Mouse (Mus musculus): Measurements from ENCODE around the gene Asb15. TPM values are rescaled to one million over a fixed set of nuclear protein-coding genes. Genes with fewer than 3 reads are reported as not detected.

The Asb15 gene
- polyA plus RNA-seq, 1 experiment from 2014 or later: not detected

DNA sequence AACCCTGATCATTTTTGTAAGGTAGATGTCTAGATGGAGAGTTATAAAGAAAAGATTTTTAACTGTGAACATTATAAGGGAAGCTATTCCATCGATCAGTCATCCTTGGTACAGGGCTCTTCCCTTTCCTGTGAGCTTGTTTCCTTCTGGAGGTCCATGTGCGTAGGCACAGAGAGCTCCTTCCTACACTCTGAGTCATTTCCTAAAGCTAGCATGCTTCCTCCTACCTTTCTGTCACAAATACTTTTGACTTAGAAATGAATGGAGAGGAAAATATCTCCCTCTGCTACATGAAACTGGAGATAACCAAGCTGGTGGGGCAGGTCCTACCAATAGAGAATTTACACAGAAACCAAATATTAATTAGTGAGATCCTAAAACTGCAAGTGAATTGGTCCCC, 21.9 kb downstream of the Asb15 start:
- no peak overlapping the region for H3K9ac ChIP-seq (ENCODE audit: low read length)
- H3K4me1 ChIP-seq (replicated peaks; ENCODE audit: control insufficient read depth, insufficient read depth, low read length): 0 out of 2 replicates have a peak, but pooled peaks cover 4% of the 10 kb centered on the region
- H3K36me3 ChIP-seq (ENCODE audit: control insufficient read depth, insufficient read depth, low read length): no peaks in the 10 kb centered on the region
- 80% methylated on average over 2 of the region's 2 CpGs for WGBS
- DNase-seq (ENCODE audit: low spot score) (no peak), ATAC-seq (replicated peaks; ENCODE audit: low FRiP score, low TSS enrichment, low read depth) (no peak)
- no peaks in the 10 kb centered on the region for H3K27me3 ChIP-seq (replicated peaks; ENCODE audit: control insufficient read depth, insufficient read depth, low read length)
- H3K27ac ChIP-seq (ENCODE audit: low read depth): no peak overlapping the region
- no peaks in the 10 kb centered on the region for H3K9me3 ChIP-seq (ENCODE audit: control insufficient read depth, low read length)
- H3K4me2 ChIP-seq (ENCODE audit: low read length): no peak overlapping the region
- no peak overlapping the region for H3K4me3 ChIP-seq (ENCODE audit: low read depth, low read length)

- no peaks in the 10 kb centered on the region for H3K36me3 ChIP-seq (ENCODE audit: control insufficient read depth, insufficient read depth, low read length)
- H3K4me1 ChIP-seq (replicated peaks; ENCODE audit: control insufficient read depth, insufficient read depth, low read length): 0 out of 2 replicates have a peak, but pooled peaks cover 4% of the 10 kb centered on the region
- H3K4me3 ChIP-seq (ENCODE audit: low read depth, low read length): no peak overlapping the region
- H3K27me3 ChIP-seq (replicated peaks; ENCODE audit: control insufficient read depth, insufficient read depth, low read length): no peaks in the 10 kb centered on the region
- no peak for DNase-seq (ENCODE audit: low spot score)
- H3K9me3 ChIP-seq (ENCODE audit: control insufficient read depth, low read length): no peaks in the 10 kb centered on the region
- no peak overlapping the region for H3K9ac ChIP-seq (ENCODE audit: low read length)
- no peak for ATAC-seq (replicated peaks; ENCODE audit: low FRiP score, low TSS enrichment, low read depth)
- no peak overlapping the region for H3K27ac ChIP-seq (ENCODE audit: low read depth)
- H3K4me2 ChIP-seq (ENCODE audit: low read length): no peak overlapping the region
- WGBS: 41% methylated on average over 7 of the region's 7 CpGs
These were observed 24.1 kb downstream of the Asb15 start for GRCm38 (mm10) chr6:24552046-24552445.

- Histone ChIP-seq H3K9ac (ENCODE audit: low read length) (no peak overlapping the region), H3K4me2 (ENCODE audit: low read length) (no peak overlapping the region), H3K4me3 (ENCODE audit: low read depth, low read length) (no peak overlapping the region), H3K4me1 (replicated peaks; ENCODE audit: control insufficient read depth, insufficient read depth, low read length) (0 out of 2 replicates have a peak, but pooled peaks cover 4% of the 10 kb centered on the region), H3K27me3 (replicated peaks; ENCODE audit: control insufficient read depth, insufficient read depth, low read length) (no peaks in the 10 kb centered on the region), H3K36me3 (ENCODE audit: control insufficient read depth, insufficient read depth, low read length) (no peaks in the 10 kb centered on the region), H3K27ac (ENCODE audit: low read depth) (no peak overlapping the region), H3K9me3 (ENCODE audit: control insufficient read depth, low read length) (no peaks in the 10 kb centered on the region)
- ATAC-seq (replicated peaks; ENCODE audit: low FRiP score, low TSS enrichment, low read depth) (no peak), DNase-seq (ENCODE audit: low spot score) (no peak)
- whole genome bisulfite sequencing: 53% methylated on average over 11 of the region's 11 CpGs
These were observed 26.6 kb downstream of the Asb15 start for GRCm38 (mm10) chr6:24554427-24555086.

- WGBS: 79% methylated on average over 2 of the region's 2 CpGs
- no peak overlapping the region for H3K4me3 ChIP-seq (ENCODE audit: low read depth, low read length)
- no peak overlapping the region for H3K27ac ChIP-seq (ENCODE audit: low read depth)
- H3K4me1 ChIP-seq (replicated peaks; ENCODE audit: control insufficient read depth, insufficient read depth, low read length): 0 out of 2 replicates have a peak, but pooled peaks cover 4% of the 10 kb centered on the region
- no peak overlapping the region for H3K9ac ChIP-seq (ENCODE audit: low read length)
- ATAC-seq (replicated peaks; ENCODE audit: low FRiP score, low TSS enrichment, low read depth) (no peak), DNase-seq (ENCODE audit: low spot score) (no peak)
- H3K27me3 ChIP-seq (replicated peaks; ENCODE audit: control insufficient read depth, insufficient read depth, low read length): no peaks in the 10 kb centered on the region
- H3K9me3 ChIP-seq (ENCODE audit: control insufficient read depth, low read length): no peaks in the 10 kb centered on the region
- no peak overlapping the region for H3K4me2 ChIP-seq (ENCODE audit: low read length)
- H3K36me3 ChIP-seq (ENCODE audit: control insufficient read depth, insufficient read depth, low read length): no peaks in the 10 kb centered on the region
These were observed 27.5 kb downstream of the Asb15 start for GRCm38 (mm10) chr6:24555488-24555887.

- H3K9me3 ChIP-seq (ENCODE audit: control insufficient read depth, low read length): no peaks in the 10 kb centered on the region
- H3K27me3 ChIP-seq (replicated peaks; ENCODE audit: control insufficient read depth, insufficient read depth, low read length): no peaks in the 10 kb centered on the region
- 71% methylated on average over 9 of the region's 9 CpGs for WGBS
- no peaks in the 10 kb centered on the region for H3K36me3 ChIP-seq (ENCODE audit: control insufficient read depth, insufficient read depth, low read length)
- H3K27ac ChIP-seq (ENCODE audit: low read depth): no peak overlapping the region
- no peak for ATAC-seq (replicated peaks; ENCODE audit: low FRiP score, low TSS enrichment, low read depth)
- no peak overlapping the region for H3K4me2 ChIP-seq (ENCODE audit: low read length)
- H3K9ac ChIP-seq (ENCODE audit: low read length): no peak overlapping the region
- no peak for DNase-seq (ENCODE audit: low spot score)
- no peaks in the 10 kb centered on the region for H3K4me1 ChIP-seq (replicated peaks; ENCODE audit: control insufficient read depth, insufficient read depth, low read length)
- H3K4me3 ChIP-seq (ENCODE audit: low read depth, low read length): no peak overlapping the region
These were observed 36.1 kb downstream of the Asb15 start for GRCm38 (mm10) chr6:24564081-24564480.

DNA sequence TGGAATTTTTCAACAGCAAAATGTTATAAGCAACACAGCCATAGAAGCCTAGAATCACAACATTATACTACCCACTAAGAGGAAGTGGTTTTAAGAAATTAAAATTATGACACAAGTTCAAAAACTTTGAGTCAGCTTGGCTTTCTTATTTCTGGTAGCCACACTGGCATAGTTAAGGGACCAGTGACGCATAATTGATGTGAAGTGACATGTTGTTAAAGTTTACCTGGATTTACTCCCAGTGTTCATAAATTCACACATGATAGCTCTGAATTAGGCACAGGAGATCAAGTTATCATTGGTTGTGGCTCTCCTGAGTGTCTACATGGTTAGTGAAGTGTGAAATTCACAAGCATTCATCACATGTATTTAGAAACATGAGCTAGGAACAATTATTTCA, 36.9 kb downstream of the Asb15 start:
- Histone ChIP-seq H3K4me2 (ENCODE audit: low read length) (no peak overlapping the region), H3K4me1 (replicated peaks; ENCODE audit: control insufficient read depth, insufficient read depth, low read length) (no peaks in the 10 kb centered on the region), H3K4me3 (ENCODE audit: low read depth, low read length) (no peak overlapping the region), H3K9me3 (ENCODE audit: control insufficient read depth, low read length) (no peaks in the 10 kb centered on the region), H3K9ac (ENCODE audit: low read length) (no peak overlapping the region), H3K36me3 (ENCODE audit: control insufficient read depth, insufficient read depth, low read length) (no peaks in the 10 kb centered on the region), H3K27me3 (replicated peaks; ENCODE audit: control insufficient read depth, insufficient read depth, low read length) (no peaks in the 10 kb centered on the region), H3K27ac (ENCODE audit: low read depth) (no peak overlapping the region)
- 92% methylated on average over 1 of the region's 1 CpGs for WGBS
- DNase-seq (ENCODE audit: low spot score) (no peak), ATAC-seq (replicated peaks; ENCODE audit: low FRiP score, low TSS enrichment, low read depth) (no peak)

DNA sequence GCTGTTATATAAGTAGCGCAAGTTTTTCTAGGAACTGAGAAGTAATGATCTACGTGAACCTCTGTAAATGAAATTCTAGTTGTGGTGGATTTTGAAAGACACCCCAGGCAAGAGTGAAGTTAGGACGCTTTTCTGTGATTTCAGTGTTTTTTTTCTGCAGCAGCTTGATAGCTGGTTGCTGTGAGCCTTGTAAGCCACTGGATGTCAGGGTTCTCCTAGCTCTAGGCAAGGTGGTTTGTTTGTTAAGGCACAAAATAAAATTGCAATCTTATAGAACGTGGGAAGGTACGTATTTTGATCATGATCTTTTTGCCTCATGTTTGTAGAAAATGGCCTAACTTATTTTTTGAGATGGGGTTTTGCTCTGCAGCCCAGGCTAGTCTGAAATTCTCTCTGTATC, 41.0 kb downstream of the Asb15 start:
- no peak for DNase-seq (ENCODE audit: low spot score)
- Histone ChIP-seq H3K27ac (ENCODE audit: low read depth) (no peak overlapping the region), H3K4me1 (replicated peaks; ENCODE audit: control insufficient read depth, insufficient read depth, low read length) (no peaks in the 10 kb centered on the region), H3K4me3 (ENCODE audit: low read depth, low read length) (no peak overlapping the region), H3K4me2 (ENCODE audit: low read length) (no peak overlapping the region), H3K36me3 (ENCODE audit: control insufficient read depth, insufficient read depth, low read length) (no peaks in the 10 kb centered on the region), H3K27me3 (replicated peaks; ENCODE audit: control insufficient read depth, insufficient read depth, low read length) (no peaks in the 10 kb centered on the region), H3K9me3 (ENCODE audit: control insufficient read depth, low read length) (no peaks in the 10 kb centered on the region), H3K9ac (ENCODE audit: low read length) (no peak overlapping the region)
- ATAC-seq (replicated peaks; ENCODE audit: low FRiP score, low TSS enrichment, low read depth): no peak
- 84% methylated on average over 5 of the region's 5 CpGs for WGBS

DNA sequence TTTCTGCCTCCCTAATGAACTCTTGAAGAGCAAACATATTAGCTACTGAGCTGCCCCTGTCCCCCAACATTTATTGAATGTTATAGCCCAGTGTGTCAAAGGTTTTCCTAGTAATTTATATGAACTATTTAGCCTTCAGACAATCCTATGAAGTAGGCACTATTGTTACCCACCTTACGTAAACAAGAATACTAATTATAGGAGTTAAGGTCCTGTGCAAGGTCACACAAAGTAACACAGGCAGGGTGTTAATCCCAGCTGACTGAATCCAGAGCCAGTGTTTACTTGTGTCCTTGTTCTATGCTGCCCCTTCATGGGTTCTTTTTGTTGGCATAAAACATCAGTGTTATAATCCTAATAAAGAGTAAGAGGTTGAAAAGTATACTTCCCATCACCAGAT, 41.8 kb downstream of the Asb15 start:
- H3K4me3 ChIP-seq (ENCODE audit: low read depth, low read length): no peak overlapping the region
- no peak overlapping the region for H3K27ac ChIP-seq (ENCODE audit: low read depth)
- DNase-seq (ENCODE audit: low spot score): no peak
- no peaks in the 10 kb centered on the region for H3K27me3 ChIP-seq (replicated peaks; ENCODE audit: control insufficient read depth, insufficient read depth, low read length)
- H3K36me3 ChIP-seq (ENCODE audit: control insufficient read depth, insufficient read depth, low read length): no peaks in the 10 kb centered on the region
- H3K9ac ChIP-seq (ENCODE audit: low read length): no peak overlapping the region
- no peaks in the 10 kb centered on the region for H3K4me1 ChIP-seq (replicated peaks; ENCODE audit: control insufficient read depth, insufficient read depth, low read length)
- ATAC-seq (replicated peaks; ENCODE audit: low FRiP score, low TSS enrichment, low read depth): no peak
- H3K9me3 ChIP-seq (ENCODE audit: control insufficient read depth, low read length): no peaks in the 10 kb centered on the region
- H3K4me2 ChIP-seq (ENCODE audit: low read length): no peak overlapping the region
- WGBS: 72% methylated on average over 1 of the region's 1 CpGs

- WGBS: 65% methylated on average over 11 of the region's 11 CpGs
- no peak for ATAC-seq (replicated peaks; ENCODE audit: low FRiP score, low TSS enrichment, low read depth)
These were observed 42.3 kb downstream of the Asb15 start for GRCm38 (mm10) chr6:24570278-24570677.

More at GRCm38 (mm10) chr6:24570278-24570677, 42.3 kb downstream of the Asb15 start:
- Histone ChIP-seq H3K9me3 (ENCODE audit: control insufficient read depth, low read length) (no peaks in the 10 kb centered on the region), H3K4me3 (ENCODE audit: low read depth, low read length) (no peak overlapping the region), H3K4me2 (ENCODE audit: low read length) (no peak overlapping the region), H3K27me3 (replicated peaks; ENCODE audit: control insufficient read depth, insufficient read depth, low read length) (no peaks in the 10 kb centered on the region), H3K4me1 (replicated peaks; ENCODE audit: control insufficient read depth, insufficient read depth, low read length) (no peaks in the 10 kb centered on the region), H3K27ac (ENCODE audit: low read depth) (no peak overlapping the region), H3K9ac (ENCODE audit: low read length) (no peak overlapping the region), H3K36me3 (ENCODE audit: control insufficient read depth, insufficient read depth, low read length) (no peaks in the 10 kb centered on the region)
- no peak for DNase-seq (ENCODE audit: low spot score)
